Mouse (Mus musculus): Measurements from ENCODE around the gene Mup7. TPM values are rescaled to one million over a fixed set of nuclear protein-coding genes. Genes with fewer than 3 reads are reported as not detected.
"Not testable (repeated sequence)": the region's sequence is repeated elsewhere in the genome, so short reads cannot be mapped to it uniquely, and the experiment has no call there.

Mup7 gene
- 25.8 and 125 TPM in 2 replicates for polyA plus RNA-seq (2011; ENCODE audit: insufficient read depth, insufficient read length, low replicate concordance, missing spikeins)

- H3K27ac ChIP-seq (ENCODE audit: control insufficient read depth, insufficient read depth, low read depth, low read length, poor library complexity); H3K4me3 ChIP-seq (replicated peaks; ENCODE audit: control insufficient read depth, low read depth, low read length); H3K4me1 ChIP-seq (ENCODE audit: control insufficient read depth, insufficient read depth, low read length): not testable (repeated sequence)
- 79% methylated on average over 2 of the region's 2 CpGs for WGBS
Observed at GRCm38 (mm10) chr4:60070375-60070774, at the start of gene Mup7. Gene Mup7 (minus strand): TSS chr4:60070475.

GRCm38 (mm10) chr4:60079865-60080264, 9.6 kb upstream of the Mup7 start:
- H3K27ac ChIP-seq (ENCODE audit: control insufficient read depth, insufficient read depth, low read depth, low read length, poor library complexity); H3K4me1 ChIP-seq (ENCODE audit: control insufficient read depth, insufficient read depth, low read length); H3K4me3 ChIP-seq (replicated peaks; ENCODE audit: control insufficient read depth, low read depth, low read length): not testable (repeated sequence)
- WGBS: 73% methylated on average over 3 of the region's 3 CpGs

- WGBS: 72% methylated on average over 13 of the region's 13 CpGs
- H3K4me3 ChIP-seq (replicated peaks; ENCODE audit: control insufficient read depth, low read depth, low read length); H3K27ac ChIP-seq (ENCODE audit: control insufficient read depth, insufficient read depth, low read depth, low read length, poor library complexity); H3K4me1 ChIP-seq (ENCODE audit: control insufficient read depth, insufficient read depth, low read length): not testable (repeated sequence)
Observed at GRCm38 (mm10) chr4:60029334-60030111, 40.8 kb downstream of the Mup7 start.

GRCm38 (mm10) chr4:60020141-60020540, 50.1 kb downstream of the Mup7 start:
- not testable (repeated sequence) for H3K4me1 ChIP-seq (ENCODE audit: control insufficient read depth, insufficient read depth, low read length); H3K27ac ChIP-seq (ENCODE audit: control insufficient read depth, insufficient read depth, low read depth, low read length, poor library complexity); H3K4me3 ChIP-seq (replicated peaks; ENCODE audit: control insufficient read depth, low read depth, low read length)
- 78% methylated on average over 7 of the region's 7 CpGs for WGBS

Other genes starting within 250 kb of the Mup7 start
- gene Slc46a2, start 155.4 kb downstream of the Mup7 start, polyA plus RNA-seq (2011; ENCODE audit: insufficient read depth, insufficient read length, low replicate concordance, missing spikeins): not detected in 2 replicates
- not detected in 2 replicates for gene Mup4, start 109.8 kb downstream of the Mup7 start, polyA plus RNA-seq (2011; ENCODE audit: insufficient read depth, insufficient read length, low replicate concordance, missing spikeins)
- gene Mup6, start 106.2 kb downstream of the Mup7 start, polyA plus RNA-seq (2011; ENCODE audit: insufficient read depth, insufficient read length, low replicate concordance, missing spikeins): 3.0 TPM in 1 of 2 replicates, not detected in the other
- 1.9 and 18.1 TPM in 2 replicates for gene Mup2, start 83.8 kb upstream of the Mup7 start, polyA plus RNA-seq (2011; ENCODE audit: insufficient read depth, insufficient read length, low replicate concordance, missing spikeins)
- not detected in 2 replicates for gene Mup8, start 152.1 kb upstream of the Mup7 start, polyA plus RNA-seq (2011; ENCODE audit: insufficient read depth, insufficient read length, low replicate concordance, missing spikeins)